Mouse (Mus musculus) right cerebral cortex, postnatal 25 days (tissue): ENCODE results near the gene Mmp9.

Experiments used
- DNase-seq: peaks from one replicate; pipeline ENCODE4 v3.0.0; 2022

Gene Mmp9

DNA sequence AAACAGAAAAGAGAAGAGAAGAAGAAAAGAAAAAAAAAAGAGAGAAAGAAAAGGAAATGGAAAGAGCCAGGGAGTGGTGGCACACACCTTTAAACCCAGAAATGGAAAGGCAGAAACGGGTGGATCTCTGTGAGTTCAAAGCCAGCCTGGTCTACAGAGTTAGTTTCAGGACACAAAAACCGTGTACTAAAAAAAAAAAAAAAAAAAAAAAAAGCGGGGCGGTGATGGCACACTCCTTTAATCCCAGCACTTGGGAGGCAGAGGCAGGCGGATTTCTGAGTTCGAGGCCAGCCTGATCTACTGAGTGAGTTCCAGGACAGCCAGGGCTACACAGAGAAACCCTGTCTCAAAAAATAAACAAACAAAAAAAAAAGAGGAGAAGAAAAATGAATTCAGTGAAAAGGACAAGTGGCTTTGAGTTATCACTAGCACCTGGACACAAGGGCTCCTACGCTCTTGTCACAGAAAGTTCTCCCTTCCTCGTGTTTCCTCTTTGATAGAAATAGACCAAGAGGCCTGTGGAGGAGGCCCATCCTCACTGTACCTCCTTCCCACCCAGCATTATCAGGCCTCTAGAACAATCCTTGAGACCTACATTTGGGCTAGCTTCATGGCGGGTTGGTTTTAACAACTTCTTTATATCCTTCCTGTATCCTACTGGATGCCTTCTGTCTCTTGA is 27.7 kb upstream of the Mmp9 start:
- no peak for DNase-seq

- no peak for DNase-seq
Measured at GRCm38 (mm10) chr2:164913428-164913786, 27.2 kb upstream of the Mmp9 start.

DNA sequence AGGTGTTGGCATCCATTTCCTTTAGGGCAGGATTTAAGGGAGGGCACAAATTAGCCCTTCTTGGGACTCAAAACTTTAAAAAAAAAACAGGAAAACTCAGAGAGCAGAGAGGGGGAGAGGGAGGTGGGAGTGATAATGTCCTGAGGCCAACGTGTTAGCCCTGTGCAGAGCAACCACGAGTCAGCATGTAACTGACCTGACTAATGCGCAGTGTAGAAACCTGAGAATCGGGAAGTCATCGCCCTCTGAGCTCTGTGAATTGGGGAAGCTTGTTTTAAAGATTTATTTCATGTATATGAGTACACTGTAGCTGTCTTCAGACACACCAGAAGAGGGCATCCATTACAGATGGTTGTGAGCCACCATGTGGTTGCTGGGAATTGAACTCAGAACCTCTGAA is 23.8 kb upstream of the Mmp9 start:
- DNase-seq: no peak

DNA sequence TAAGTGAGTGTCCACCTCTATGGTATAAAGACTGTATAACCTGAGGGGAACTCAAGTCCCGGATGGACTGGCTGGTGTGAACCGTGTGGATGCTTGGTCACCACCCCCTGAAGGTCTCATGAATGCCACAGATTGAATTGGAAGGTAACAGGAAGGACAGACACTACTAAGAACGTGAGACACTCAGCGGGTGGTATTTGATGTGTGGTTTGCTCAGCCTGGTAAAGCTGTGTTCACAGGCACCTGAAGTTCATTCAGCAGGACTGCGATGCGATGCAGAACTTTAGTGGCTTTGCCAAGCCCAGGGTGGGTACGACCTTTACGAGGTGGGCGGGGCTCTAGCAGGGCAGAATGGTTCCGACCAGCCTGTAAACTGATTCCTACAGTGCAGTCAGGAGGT is 23.2 kb upstream of the Mmp9 start:
- DNase-seq: no peak

- no peak for DNase-seq
Measured at GRCm38 (mm10) chr2:164918325-164918724, 22.3 kb upstream of the Mmp9 start.

DNA sequence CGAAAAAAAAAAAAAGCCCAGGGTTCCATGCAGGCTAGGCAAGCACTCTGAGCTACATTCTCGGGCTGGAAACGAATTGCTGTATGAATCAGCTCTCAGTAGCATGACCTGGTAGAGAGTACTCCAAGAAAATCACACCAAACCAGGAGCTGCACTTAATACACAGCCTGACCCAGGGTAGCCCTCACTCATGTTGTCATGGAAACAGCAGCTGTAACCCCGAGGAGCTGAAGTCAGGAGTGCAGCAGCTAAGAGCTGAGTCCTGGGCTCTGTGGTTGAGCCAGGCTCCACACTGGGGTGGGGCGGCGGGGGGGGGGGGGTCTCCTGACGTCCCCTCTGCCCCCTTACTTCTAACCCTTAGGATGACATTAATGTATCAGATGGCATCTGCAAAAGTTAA is 18.6 kb upstream of the Mmp9 start:
- no peak for DNase-seq

DNA sequence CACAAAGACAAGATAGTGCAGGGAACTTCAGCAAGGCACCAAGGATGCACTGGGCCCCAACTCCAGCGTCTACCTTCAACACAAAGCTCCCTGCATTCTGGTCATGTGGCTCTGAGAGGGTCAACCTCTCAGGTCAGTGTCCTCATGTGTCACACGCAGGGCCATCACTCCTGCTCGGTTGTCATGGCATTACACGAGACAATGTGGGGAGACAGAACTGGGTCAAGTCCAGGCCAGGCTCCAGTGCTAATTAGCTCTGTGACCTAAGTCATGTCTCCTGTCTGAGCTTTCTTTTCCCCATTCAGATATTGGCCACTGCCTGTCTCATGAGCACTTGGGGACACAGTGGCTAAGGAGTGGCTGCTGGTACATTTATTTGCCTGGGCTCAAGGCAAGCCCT is 17.3 kb upstream of the Mmp9 start:
- no peak for DNase-seq

- peak; percentile 84 for DNase-seq
Measured at GRCm38 (mm10) chr2:164924100-164924857, 16.3 kb upstream of the Mmp9 start.

- DNase-seq: no peak
Measured at GRCm38 (mm10) chr2:164930706-164931581, 9.6 kb upstream of the Mmp9 start.

- DNase-seq: no peak
Measured at GRCm38 (mm10) chr2:164933534-164933933, 7.0 kb upstream of the Mmp9 start.

DNA sequence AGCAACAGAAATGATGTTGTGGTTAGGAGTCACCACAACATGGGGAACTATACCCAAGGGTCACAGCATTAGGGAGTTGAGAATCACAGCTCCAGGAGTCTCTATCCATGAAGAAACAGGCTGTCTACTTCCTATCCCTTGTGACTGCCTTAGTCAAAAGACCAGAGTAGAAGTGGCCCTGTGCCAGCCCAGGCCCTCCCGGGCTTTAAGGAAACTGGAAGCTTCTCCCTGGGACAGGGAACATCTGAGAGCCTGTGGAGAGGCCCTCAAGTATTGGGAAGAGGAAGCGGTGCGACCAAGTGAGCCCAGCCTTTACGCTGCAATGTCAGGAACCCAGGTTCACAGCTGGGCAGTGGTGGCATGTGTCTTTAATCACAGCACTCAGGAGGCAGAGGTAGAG is 4.6 kb upstream of the Mmp9 start:
- no peak for DNase-seq

DNA sequence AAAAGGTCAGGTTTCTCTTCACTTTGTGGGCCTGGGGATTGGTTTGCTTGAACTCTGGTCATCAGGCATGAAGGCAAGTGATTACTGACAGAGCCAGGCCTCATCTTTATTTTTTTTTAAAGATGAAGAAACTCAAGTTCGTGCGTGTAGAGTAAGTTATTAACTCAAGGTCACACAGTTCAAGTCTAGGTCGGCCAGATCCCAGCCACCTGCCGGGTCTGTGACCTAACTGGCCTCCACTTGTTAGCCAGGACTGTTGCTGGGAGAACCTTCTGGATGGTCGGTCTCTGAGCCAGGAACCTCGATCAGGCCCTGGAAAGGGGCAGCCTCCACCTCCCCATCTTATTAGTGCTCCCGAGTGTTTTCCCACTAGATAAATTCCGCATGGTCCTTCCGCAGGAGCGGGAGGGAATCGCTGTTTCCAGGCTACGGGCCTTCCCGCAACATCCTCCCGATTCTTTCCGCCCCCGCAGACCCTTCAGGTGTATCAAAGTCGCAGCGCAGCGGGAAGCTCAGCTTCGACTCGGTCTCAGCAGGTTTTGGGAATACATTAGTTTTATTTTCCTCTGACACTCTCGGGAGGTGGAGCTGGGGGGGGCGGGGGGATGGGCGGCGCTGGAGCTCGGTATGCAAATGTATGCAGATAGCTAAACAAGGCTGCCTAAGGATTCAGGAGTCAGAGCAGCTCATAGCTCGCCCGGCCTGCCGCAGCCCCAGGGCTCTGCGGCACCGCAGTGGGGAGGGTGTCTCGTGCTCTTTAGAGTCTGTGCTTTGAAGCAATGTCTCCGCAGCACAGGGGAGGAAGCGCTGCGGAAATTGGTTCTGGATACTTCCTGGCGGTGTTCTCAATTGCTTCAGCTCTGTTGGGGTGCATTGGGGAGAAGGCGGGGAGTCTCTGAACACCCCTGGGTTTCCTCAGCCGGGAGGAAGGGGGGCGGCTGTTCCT is 2.2 kb upstream of the Mmp9 start:
- peak; percentile 67 for DNase-seq

DNA sequence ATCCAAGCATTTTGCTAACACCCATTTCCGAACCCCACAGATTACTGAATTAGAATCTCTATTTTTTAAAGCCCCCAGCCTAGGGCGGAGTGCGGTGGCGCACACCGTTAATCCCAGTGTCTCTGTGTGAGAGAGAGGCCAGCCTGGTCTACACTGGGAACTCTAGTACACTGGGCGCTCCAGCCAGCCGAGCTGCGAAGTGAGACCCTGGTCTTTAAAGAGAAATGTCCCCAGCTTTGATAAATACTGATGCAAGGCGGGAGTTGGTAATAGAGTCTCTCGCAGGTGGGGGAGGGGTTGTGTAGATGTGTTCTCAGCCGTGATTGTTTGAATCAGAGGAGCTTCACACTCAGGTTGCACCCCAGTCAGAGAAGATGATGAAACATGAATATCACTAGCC is 1.5 kb upstream of the Mmp9 start:
- no peak for DNase-seq

DNA sequence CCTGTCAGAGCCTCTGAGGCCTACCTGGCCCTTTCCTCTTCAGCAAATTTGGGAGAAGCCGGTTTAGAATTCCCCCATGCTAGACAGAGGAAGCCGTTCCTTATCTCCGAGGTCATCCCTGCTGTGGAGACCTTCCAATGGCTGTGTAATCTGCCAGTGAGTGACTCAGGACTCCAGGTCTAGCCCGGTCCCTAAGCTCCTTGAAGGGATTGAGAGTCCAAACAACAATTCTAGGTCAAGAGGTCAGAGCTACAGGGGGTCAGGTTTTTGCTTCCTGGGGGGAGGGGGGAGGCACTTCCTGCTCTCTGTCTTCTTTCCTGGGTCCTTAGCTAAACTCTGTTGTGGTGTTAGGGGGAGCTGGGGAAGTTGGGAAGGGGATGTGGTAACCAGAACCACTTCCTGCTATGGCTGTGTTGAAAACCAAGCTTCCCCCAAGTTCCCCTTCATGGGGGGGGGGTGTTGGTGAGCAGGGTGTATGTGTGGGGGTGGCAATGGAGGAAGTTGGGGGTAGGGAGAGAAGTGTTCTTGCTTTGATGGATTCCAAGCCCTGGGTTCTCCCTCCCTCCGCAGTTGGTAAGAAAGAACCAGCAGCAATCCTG is 2.2 kb downstream of the Mmp9 start:
- no peak for DNase-seq

GRCm38 (mm10) chr2:164947506-164947905 is 6.9 kb downstream of the Mmp9 start:
- no peak for DNase-seq

DNA sequence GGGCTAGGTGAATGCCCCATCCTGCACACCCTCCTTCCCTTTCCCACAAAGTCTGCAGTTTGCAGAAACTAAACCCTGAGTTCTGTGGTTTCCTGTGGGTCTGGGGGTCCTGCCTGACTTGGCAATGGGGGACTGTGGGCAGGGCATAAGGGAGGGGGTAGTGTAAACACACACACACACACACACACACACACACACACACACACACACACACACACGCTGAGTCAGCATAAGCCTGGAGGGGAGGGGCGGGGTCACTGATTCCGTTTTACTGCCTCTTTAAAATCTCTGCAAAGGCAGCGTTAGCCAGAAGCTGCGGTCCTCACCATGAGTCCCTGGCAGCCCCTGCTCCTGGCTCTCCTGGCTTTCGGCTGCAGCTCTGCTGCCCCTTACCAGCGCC is 7.3 kb downstream of the Mmp9 start:
- no peak for DNase-seq

DNA sequence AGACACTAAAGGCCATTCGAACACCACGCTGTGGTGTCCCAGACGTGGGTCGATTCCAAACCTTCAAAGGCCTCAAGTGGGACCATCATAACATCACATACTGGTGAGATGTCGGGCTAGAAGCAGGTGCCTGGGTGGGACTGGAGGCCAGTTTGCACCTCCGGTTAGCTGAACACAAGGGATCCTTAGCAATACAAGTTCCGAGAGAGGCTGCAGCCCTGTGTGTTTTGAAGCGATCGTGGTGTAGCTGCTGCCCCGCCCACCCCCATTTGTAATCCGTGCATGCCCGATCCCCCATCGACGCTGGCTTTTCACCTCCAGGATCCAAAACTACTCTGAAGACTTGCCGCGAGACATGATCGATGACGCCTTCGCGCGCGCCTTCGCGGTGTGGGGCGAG is 8.4 kb downstream of the Mmp9 start:
- no peak for DNase-seq

- no peak for DNase-seq
Measured at GRCm38 (mm10) chr2:164950501-164950900, 9.9 kb downstream of the Mmp9 start.

- no peak for DNase-seq
Measured at GRCm38 (mm10) chr2:164951745-164952144, 11.2 kb downstream of the Mmp9 start.

DNA sequence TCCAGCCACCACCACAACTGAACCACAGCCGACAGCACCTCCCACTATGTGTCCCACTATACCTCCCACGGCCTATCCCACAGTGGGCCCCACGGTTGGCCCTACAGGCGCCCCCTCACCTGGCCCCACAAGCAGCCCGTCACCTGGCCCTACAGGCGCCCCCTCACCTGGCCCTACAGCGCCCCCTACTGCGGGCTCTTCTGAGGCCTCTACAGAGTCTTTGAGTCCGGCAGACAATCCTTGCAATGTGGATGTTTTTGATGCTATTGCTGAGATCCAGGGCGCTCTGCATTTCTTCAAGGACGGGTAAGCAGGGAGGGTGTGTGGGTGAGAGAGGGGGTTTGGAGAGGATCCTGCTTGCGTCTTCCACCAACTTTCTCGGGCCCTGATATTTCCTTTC is 11.9 kb downstream of the Mmp9 start:
- DNase-seq: no peak

GRCm38 (mm10) chr2:164953224-164953623 is 12.6 kb downstream of the Mmp9 start:
- DNase-seq: peak; percentile 71

DNA sequence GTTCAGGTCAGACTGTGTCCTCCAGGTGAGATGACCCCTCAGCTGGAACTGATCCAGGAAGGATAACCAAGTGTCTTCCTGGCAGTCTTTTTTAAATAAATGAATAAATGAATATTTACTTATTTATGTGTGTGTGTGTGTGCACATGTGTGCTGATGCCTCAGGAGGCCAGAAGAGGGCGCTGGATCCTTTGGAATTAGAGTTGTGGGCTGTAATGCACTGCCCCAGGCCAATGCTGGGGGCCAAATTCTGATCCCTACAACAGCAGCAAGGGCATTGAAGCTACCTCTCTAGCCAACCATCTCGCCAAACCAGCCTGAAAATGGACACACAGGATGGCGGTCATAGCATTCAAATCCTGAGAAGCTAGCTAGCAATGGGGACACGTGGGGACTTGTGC is 15.1 kb downstream of the Mmp9 start:
- DNase-seq: no peak
